Mouse (Mus musculus) stomach, postnatal 0 days (tissue): ENCODE results near the gene Mmp17. TPM values are rescaled to one million over a fixed set of nuclear protein-coding genes. Genes with fewer than 3 reads are reported as not detected.

Experiments
- ATAC-seq: fragments of 200-750 bp; cut with Nextera tagmentation; 2 replicates; pipeline ENCODE4 v1.8.0; 2017; ENCODE audit not compliant: low FRiP score, low TSS enrichment
- DNase-seq: peaks from one replicate; pipeline ENCODE4 v3.0.0-alpha.2; 2016; ENCODE audit warnings: low spot score
- H3K27ac ChIP-seq: fragments of 300-500 bp; sonication (generic); replicated peaks from 2 replicates; pipeline ENCODE4 v1.5.1; 2014; ENCODE audit warnings: mild to moderate bottlenecking, control low read depth
- H3K27me3 ChIP-seq: fragments of 300-500 bp; sonication (generic); 2 replicates; pipeline ENCODE4 v1.6.1; 2014; ENCODE audit warnings: low read length; ENCODE audit not compliant: control insufficient read depth, insufficient read depth
- H3K36me3 ChIP-seq: fragments of 300-500 bp; sonication (generic); 2 replicates; pipeline ENCODE4 v1.6.1; 2014; ENCODE audit warnings: low read length, mixed read lengths; ENCODE audit not compliant: control insufficient read depth, insufficient read depth
- H3K4me1 ChIP-seq: fragments of 300-500 bp; sonication (generic); replicated peaks from 2 replicates; pipeline ENCODE4 v1.6.1; 2014; ENCODE audit warnings: antibody characterized with exemption; ENCODE audit not compliant: control insufficient read depth, insufficient read depth
- H3K4me2 ChIP-seq: fragments of 300-500 bp; sonication (generic); replicated peaks from 2 replicates; pipeline ENCODE4 v1.6.1; 2014; ENCODE audit warnings: low read depth, mild to moderate bottlenecking, control low read depth, moderate library complexity
- H3K4me3 ChIP-seq: fragments of 300-500 bp; sonication (generic); 2 replicates; pipeline ENCODE4 v1.5.1; 2014; ENCODE audit warnings: low read depth, low read length, control low read depth
- H3K9ac ChIP-seq: fragments of 300-500 bp; sonication (generic); 2 replicates; pipeline ENCODE4 v1.6.1; 2014; ENCODE audit warnings: mild to moderate bottlenecking, low read length, control low read depth, mixed read lengths
- H3K9me3 ChIP-seq: fragments of 300-500 bp; sonication (generic); 2 replicates; pipeline ENCODE4 v1.6.1; 2016; ENCODE audit warnings: low read length; ENCODE audit not compliant: control insufficient read depth
- CTCF ChIP-seq: IDR thresholded peaks from 2 replicates; pipeline ENCODE4 v1.5.1; 2016; ENCODE audit warnings: antibody characterized with exemption, low read depth, mild to moderate bottlenecking, moderate library complexity
- EP300 ChIP-seq: optimal IDR thresholded peaks from 2 replicates; pipeline ENCODE3; 2016; ENCODE audit warnings: antibody characterized with exemption
- WGBS: fragments of 180-500 bp; shearing (Covaris S2); extraction: QIAGEN DNeasy Blood & Tissue Kit; methylation state at CpG from one replicate; pipeline ENCODE4 v1.1.7; 2014; 5-methylcytosine and 5-hydroxymethylcytosine counted together
- polyA plus RNA-seq: library from polyadenylated mRNA; unstranded; fragments of >200 nt; fragmentation: Nextera tagmentation; extraction: Ambion mirVana; gene quantifications from 2 replicates; pipeline ENCODE4 v1.2.1, GENCODE M21; 2015

Gene Mmp17
- polyA plus RNA-seq, 1 experiment from 2014 or later, result 2.6 TPM

GRCm38 (mm10) chr5:129657931-129658330, 74.0 kb downstream of the Mmp17 start:
- no peak overlapping the region for H3K4me2 ChIP-seq
- TF ChIP-seq EP300 (no peak), CTCF (no peak)
- no peak for ATAC-seq
- H3K27me3 ChIP-seq, result no peaks in the 10 kb centered on the region
- no peak overlapping the region for H3K4me3 ChIP-seq
- 89% methylated on average over 15 of the region's 15 CpGs for WGBS
- no peak overlapping the region for H3K9ac ChIP-seq
- no peaks in the 10 kb centered on the region for H3K4me1 ChIP-seq
- no peak for DNase-seq
- H3K36me3 ChIP-seq, result peaks cover 18% of the 10 kb centered on the region
- H3K9me3 ChIP-seq, result no peaks in the 10 kb centered on the region
- no peak overlapping the region for H3K27ac ChIP-seq

Other genes starting within 250 kb of the Mmp17 start
- gene Sfswap, start 82.9 kb upstream of the Mmp17 start, polyA plus RNA-seq, result 21.3 and 21.7 TPM in 2 replicates
- gene Zfp11, start 85.9 kb downstream of the Mmp17 start, polyA plus RNA-seq, result 0.98 and 1.2 TPM in 2 replicates
- not detected in 2 replicates for gene Sept14, start 124.3 kb downstream of the Mmp17 start, polyA plus RNA-seq
- gene Mrps17, start 131.3 kb downstream of the Mmp17 start, polyA plus RNA-seq, result 135 and 140 TPM in 2 replicates
- gene Nipsnap2, start 140.9 kb downstream of the Mmp17 start, polyA plus RNA-seq, result 87.1 and 92.5 TPM in 2 replicates
- gene Psph, start 203.3 kb downstream of the Mmp17 start, polyA plus RNA-seq, result 28.8 and 31.1 TPM in 2 replicates